Mouse (Mus musculus) megakaryocyte, adult 5-6 weeks (primary cell): ENCODE measurements around the gene Iqschfp. TPM values are rescaled to one million over a fixed set of nuclear protein-coding genes. Genes with fewer than 3 reads are reported as not detected.

Source experiments
- ATAC-seq: 2 replicates; pipeline ENCODE4 v1.8.0; 2016; ENCODE audit warnings: mild to moderate bottlenecking, inconsistent platforms; ENCODE audit not compliant: poor library complexity, severe bottlenecking
- total RNA-seq, 2 experiments: library from RNA; stranded (forward) in 1 of 2; stranded (reverse) in 1 of 2; fragments of 153-499, 151-499 nt in 1 of 2; fragments of 221-1000, 200-1000 nt in 1 of 2; gene quantifications; 2 replicates each; pipeline versions ENCODE4 v1.2.3 to v1.2.4; 2015 to 2017

Iqschfp gene
- total RNA-seq, 2 experiments from 2014 or later, result not detected

DNA sequence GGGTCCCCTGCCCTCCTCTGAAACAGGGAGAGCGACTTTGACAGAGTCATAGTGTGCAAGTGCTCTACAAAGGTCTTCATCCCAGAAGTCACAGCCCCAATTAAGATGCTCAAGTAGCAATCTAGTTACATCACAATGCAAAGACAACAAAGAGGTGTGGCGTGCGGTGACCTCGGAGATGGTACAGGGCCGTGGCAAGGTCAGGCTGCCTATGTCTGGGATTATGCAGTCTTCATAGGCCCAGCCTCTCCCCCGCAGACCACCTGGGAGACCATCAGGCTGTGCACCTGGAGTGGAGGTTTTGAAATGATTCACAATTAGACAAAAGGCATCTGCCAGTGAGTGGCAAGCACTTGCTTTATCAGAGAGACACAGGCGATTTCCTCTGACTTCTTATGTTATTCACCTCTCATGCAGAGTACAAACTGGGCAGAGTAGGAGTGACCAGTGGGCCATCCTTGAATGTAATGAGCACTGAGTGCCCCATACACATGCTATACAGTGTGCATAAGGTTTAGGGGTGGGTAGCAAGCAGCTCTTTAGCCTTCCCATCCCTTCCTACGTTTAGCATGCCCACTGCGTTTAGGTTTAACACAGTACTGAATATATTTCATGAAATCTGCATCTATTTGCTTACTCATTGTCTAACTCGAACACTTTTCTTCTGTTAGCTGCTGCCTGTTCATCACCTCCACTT, 673.1 kb downstream of the Iqschfp start:
- ATAC-seq, result no peak

DNA sequence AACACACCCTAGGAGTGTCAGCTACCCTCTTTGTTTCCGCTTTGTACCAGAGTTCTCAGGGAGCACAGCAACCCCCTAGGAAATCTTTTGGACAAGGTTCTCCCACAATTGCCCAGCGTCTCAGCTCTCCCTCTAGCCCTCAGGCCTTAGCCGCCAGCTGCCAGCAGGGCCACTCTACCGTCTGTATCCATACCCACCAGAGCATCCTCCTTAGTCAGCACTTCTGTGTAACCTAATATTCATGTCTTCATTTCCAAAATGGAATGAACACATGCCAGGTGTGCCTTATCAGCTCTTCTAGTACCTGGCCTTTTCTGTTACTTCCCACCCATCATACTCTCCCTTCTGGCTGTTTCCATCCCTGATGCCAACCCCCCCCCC, 673.6 kb downstream of the Iqschfp start:
- ATAC-seq, result no peak

DNA sequence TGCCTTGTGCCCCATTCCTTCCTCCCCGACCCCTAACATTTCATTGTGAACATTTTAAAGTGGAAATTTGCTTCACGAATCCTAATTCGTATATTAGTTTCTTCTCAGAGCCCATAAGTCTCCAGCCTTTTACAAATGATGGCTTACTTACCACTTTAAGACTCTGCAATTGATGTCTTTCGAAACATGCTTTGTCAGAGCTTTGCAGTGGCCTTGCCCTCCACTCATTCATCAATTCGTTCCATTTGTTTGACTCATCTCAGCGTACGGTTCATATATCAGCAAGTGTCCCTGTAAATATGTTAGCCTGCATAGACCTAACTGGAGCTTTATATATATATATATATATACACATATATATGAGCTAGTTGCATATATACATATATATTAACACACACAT, 675.5 kb downstream of the Iqschfp start:
- no peak for ATAC-seq

DNA sequence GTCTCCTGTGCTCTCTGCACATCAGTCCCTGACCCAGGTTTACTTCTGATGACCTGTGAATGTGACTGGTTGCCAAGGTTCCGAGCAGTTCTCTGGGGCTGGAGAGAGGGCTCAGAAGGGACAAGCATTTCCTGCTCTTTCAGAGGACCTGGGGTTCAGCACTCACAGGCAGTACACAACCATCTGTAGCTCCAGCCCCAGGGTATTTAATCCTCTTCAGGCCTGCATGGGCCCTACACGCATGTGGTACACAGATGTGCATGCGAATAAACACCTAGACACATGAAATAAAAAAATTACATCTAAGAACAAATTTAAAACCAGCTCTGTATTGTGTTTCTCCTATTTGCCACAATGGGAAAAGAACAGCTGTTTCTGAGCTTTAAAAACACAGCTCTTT, 676.1 kb downstream of the Iqschfp start:
- no peak for ATAC-seq

DNA sequence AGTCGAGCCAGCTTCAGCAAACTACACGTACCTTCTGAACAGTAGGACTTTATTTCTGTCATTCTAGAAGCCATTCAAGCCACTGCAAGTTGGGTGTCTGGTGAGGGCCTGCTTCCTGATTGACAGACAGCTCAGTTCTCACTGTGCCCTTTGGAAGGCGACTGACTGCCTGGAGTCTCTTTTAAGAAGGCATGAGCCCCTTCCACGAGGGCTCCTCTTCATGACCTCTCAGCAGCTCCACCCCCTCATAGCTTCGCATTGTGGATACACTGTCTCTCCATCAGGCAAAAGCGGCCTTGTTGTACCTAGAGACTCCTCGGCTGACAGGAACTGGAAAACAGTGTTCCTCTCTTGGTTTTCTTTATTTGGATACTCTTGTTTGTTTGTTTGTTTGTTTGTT, 676.7 kb downstream of the Iqschfp start:
- ATAC-seq, result no peak

DNA sequence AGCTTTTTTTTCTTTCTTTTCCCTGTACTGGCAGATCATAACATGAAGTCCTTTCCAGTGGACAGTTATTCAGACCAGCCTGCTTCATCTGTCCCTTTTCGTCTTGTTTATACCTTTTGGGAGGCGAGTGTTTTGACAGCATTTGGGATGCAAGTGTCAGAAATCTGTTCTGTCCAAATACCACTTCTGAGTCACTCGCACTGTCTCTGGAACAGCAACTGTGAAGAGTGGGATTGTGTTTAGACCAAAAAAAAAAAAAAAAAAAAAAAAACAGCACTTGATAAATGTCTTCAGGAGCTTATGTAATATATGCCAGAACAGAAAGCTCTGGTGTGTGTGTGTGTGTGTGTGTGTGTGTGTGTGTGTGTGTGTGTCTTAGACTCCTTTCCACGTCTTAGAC, 678.3 kb downstream of the Iqschfp start:
- no peak for ATAC-seq

DNA sequence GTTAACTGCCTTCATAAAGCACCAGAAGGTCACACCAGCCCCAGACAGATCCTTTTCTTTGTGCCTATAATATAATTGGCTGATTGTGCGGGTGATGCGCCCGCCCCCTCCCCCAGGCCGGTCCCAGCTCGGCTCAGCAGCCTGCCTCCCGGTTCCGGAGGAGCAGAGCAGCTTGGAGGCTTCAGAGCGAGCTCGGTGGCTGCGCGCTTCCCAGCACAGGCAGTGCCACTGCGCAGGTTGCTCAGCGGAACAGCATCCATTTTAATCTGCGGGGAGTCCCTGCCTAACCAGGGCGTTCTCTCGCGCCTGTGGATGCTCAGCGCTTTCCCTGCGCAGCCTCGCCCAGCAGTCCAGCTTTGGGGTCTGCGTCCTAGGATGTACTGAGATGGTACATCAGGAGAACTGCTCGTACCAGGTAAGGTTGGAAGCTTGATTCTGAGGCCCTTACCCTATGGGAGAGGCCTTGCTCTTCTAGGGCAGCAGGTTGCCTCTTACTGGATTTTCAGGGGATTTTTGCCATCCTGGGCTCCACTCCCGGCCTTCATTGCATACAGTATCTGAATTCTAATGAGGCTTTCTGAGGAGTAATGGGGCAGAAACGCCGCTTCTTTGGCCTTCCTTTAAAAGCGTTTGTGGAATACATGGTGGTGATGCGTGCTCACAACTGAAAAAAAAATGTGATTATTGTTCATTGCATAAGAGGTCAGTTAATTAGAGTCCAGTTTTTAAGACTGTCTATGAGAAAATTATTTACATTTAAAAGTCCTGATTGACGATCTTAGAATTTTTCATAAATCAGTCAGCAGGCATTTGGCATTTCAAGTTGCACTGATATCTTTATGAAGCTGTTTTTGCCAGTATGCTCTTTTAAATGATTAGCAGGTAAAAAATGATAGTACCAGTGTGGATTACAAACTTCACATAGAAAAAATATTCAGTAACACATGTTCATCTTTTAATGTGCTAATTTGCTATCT, 680.5 kb downstream of the Iqschfp start:
- ATAC-seq, result no peak

DNA sequence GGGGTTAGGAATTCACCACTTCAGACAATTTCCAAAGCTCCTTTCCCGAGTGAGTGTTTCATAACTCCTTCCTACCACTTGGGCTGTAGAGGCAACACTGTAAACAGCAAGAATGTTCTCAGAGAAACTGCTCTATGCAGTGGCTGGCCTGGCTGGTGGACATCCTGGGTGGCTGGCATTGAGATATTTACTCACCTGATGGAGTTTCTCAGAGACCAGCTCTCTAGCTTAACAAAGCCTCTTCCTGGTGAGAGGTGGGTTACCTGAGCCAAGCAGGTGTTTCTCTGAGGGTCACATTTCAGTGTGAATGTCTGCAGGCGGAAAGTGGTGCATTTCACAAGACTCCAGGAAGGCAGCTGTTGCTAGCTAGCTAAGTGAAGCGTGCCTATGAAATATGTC, 681.2 kb downstream of the Iqschfp start:
- no peak for ATAC-seq

DNA sequence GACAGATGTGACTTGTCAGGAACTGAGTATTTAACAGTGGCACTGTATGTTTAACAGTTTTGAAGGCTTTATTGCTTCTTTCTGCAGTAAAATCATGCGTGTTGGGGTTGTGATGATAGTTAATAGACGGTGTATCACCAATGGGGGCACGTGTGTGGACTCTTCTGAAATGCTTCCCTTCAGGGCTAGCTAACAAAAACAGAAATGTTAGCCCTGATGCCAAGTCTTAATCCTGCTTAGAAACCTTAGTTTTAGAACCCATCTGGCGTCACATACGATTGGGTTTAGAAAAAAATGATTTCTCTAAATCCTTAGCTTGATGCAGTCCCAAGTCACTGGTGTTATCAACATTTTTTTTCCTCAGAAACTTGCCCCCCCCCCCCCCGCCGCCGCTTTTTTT, 682.1 kb downstream of the Iqschfp start:
- ATAC-seq, result no peak

DNA sequence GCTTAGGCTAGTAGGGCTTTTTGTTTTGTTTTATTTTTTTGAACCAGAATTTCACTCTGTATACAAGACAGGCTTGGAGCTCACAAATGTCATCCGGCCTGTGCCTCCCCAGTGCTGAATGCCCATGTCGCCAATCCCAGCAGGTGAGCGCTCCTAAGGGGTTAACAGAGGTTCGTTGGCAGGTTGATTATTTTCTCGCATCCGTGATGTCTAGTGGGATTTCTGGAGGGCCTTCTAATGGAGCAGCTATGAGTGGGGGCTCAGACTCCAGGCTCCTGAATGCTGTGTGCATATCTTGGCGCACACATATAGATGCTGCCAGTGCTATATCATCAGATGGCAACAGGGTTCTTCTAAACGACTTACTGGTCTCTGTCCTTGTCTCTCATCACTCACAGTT, 682.5 kb downstream of the Iqschfp start:
- no peak for ATAC-seq

DNA sequence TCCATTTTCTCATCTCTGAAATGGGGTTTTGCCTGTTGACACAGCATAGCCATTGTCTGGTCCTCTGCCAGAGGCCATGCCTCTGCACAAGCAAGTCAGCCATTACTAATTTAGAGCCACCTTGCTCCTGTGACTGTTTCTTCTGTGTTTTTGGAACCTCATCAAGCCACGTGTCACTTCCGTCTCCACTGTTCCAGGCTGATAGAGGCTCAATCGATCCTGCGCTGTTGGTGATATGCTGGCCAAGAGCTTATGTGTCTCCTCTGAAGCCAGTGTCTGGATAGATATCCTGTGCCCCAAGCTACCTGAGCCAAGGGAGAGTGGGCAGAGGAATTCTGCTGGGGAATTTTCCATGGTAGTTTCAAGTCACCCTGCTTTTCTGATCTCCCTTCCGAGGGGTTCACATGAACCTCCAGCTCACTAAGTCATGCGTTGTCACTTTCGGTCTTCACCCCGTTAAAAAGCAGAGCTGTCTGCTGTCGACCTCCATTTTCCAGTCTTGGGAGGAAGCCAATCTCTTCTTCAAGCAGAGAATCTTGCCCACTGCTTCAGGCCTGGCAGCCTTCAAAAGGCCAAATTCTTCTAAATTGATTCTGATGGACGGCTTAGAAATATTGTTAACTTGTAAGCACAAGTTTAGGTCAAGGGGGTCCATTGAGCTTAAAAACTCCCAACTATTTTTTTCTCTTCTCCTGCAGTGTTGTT, 683.8 kb downstream of the Iqschfp start:
- ATAC-seq, result no peak

DNA sequence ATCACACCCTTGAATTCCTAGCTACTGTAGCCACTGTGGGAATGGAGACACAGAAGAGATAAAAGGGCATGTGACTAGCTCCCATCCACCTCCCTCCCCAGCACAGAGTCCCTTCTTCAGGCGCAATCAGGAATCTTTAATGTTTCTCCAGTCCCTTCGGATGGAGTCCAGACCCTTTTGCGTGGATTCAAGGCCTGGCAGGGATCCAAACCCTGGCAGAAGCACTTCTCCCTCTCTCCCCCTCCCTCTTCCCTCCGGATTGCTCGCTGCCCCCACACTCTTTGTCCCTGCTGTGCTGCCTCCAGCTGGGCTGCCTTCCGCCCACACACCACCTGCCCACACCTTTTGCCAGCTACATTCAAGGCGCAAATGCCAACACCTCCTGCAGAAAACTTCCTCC, 684.4 kb downstream of the Iqschfp start:
- ATAC-seq, result no peak

DNA sequence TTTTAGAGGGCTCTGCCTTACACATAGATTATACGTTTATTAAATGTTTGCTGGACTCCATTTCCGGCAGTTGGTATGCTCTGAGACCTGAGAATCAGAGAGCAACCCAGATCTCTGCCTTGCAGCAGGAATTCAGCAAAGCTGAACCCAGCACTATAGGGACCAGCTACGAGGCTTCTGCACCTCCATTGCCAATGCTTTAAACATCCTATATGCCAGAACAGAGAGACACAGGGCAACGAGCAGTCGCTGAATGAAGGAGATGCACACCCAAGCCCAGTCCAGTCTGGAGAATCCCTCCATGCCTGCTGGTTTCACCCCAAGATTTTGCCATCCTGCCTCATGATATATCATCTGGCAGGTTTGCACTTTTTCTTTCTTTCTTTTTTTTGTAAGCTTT, 684.9 kb downstream of the Iqschfp start:
- no peak for ATAC-seq

DNA sequence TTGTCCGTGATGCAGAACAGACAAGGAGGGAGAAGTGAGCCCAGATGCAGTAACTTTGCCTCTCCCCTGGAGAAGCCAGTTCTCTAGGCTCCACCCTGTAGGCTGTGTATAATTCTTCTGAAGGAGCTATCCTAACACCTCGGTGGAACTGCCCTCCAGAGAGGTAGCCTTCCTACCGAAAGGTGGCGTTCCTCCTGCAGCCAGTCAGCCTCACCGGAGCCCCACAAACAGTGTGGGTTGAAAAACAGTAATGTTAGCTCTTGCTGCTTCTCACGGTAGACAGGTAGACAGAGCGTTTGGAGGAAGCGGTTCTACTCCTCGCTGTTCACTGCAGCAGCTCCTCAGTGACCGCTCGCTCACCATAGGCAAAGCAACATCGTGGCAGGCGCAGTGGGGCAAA, 689.6 kb downstream of the Iqschfp start:
- no peak for ATAC-seq

DNA sequence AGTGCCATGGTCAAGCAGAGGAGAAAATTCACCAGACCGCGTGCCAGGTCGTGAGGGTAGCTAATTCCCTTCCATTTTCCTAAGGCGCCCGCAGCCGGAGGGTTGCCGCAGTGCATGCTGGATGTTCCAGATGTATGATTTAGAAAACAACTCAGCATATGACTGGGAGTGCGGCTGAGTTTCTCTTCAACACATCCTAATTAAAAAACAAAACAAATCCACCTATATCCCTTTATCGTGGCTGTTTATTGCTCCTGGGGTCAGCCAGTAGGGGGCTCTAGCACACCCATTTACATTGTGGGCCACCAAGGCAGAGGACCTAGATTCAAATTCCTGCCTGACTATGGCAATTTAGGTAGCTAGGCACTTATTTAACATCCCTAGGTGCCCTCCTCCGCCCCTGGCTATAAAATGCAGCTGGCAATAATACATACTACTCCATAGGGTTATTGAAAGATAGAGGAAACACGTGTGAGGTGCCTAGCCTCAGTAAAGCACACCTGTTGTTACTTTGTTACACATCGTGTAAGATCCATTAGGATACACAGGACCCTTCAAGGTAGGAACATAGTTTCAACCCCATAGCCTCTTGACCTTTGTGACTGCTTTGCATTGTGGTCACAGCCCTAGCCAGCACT, 690.2 kb downstream of the Iqschfp start:
- ATAC-seq, result no peak

DNA sequence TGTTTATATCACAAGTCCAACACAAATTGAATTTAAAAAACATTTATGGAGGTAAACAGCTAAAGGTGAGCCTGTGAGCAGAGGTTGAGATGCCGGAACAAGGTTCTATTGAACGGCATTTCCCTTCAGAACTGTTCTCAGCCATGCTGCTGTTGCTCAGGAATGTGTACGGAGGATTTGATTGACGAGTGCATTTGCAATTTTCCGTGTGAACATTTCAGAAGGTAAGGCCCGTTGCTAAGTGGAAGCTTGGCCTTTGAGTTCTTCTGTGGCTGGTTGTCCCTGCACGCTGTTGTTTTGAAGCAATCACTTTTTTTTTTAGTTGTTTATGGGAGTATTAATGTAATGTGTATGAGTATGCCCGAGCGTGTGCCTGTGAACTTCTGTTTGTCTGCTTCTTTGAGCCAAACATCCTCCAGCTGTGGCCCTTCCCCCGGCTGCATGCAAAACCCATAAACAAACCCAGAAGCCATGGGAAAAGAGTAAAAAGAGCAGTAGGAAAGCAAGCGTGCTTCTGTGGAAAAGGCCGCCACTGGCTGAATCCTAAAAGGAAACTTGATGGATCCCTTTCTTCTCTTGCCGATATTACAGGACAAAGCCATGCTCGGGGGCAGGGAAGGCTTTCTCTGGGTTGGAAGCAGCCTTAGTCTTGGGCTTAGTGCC, 691.1 kb downstream of the Iqschfp start:
- ATAC-seq, result no peak

DNA sequence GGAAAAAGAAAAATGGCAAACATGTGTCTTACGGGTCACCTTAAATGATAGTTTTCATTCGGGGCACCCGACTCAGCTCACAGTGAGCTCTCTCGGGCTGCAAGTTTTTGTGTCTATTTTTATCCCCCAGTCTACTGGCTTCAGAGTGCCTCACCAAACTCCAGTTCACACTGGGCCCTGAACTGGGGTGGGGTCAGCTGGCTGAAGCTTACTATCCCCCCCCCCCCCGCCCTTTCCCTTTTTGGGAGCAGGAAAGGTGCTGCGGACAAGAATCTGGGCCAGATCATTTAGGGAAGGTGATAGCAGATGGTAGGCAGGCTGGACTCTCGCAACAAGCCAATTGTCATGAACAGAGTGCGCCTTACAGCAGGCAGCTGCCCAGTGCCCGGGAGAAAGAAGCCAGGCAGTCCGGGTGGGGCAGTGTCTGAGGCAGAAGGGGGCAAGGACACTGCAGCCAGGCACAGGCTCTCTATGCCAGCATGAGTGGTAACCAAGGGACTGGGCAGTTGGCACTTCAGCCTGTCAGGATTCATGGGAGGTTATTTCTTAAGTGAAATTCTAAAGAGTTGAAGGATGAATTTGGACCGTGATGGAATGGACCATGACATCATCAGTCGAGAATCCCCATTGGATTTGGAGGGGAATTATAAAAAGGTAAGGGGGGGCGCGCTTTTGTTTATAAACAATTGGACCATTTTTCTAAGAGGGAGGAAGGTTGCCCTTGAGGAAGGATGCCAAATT, 691.9 kb downstream of the Iqschfp start:
- ATAC-seq, result no peak

DNA sequence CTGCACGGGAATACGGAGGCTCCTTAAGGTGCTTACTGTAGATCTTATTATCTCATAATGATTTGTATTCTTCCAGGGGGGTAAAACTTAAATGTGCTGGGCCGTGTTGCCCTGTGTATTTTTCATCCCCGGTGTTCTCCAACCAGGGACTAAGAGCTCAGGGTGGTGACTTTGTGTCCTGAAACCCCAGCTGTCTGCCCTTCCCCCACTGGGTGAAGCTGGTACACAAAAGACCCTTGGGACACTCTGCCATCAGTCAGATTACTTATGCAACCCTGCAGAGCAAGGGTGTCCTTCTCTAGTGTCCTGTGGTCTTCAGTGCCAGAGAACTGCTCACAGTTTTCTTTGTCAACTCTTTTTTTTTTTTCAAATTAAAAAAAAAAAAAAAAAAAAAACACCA, 693.2 kb downstream of the Iqschfp start:
- no peak for ATAC-seq

DNA sequence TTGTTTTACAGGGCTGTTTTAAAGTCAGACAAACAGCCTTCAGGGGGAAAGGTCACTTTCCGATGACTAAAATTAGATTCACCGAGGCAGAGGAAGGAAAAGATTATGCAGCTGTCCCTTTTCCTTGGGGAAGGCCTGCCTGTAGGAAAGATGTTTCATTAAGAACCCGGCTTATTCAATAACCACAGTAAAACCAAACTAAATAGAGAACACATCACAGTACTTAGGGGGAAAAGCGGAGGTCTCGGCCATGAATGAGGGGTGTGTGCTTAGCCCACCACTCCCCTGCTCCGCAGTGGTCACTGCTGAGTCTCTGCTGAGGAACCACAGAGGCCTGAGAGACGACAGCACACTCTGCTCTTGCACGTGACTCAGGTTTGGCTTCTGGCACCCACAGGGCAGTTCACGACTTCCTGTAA, 694.6 kb downstream of the Iqschfp start:
- no peak for ATAC-seq
